Mouse (Mus musculus): ENCODE results near the gene Arhgdig. TPM values are rescaled to one million over a fixed set of nuclear protein-coding genes. Genes with fewer than 3 reads are reported as not detected.
"Not testable (repeated sequence)": the region's sequence is repeated elsewhere in the genome, so short reads cannot be mapped to it uniquely, and the experiment has no call there.

Arhgdig gene
- total RNA-seq, 2 experiments from 2014 or later = 0.53 to 0.64 TPM

DNA sequence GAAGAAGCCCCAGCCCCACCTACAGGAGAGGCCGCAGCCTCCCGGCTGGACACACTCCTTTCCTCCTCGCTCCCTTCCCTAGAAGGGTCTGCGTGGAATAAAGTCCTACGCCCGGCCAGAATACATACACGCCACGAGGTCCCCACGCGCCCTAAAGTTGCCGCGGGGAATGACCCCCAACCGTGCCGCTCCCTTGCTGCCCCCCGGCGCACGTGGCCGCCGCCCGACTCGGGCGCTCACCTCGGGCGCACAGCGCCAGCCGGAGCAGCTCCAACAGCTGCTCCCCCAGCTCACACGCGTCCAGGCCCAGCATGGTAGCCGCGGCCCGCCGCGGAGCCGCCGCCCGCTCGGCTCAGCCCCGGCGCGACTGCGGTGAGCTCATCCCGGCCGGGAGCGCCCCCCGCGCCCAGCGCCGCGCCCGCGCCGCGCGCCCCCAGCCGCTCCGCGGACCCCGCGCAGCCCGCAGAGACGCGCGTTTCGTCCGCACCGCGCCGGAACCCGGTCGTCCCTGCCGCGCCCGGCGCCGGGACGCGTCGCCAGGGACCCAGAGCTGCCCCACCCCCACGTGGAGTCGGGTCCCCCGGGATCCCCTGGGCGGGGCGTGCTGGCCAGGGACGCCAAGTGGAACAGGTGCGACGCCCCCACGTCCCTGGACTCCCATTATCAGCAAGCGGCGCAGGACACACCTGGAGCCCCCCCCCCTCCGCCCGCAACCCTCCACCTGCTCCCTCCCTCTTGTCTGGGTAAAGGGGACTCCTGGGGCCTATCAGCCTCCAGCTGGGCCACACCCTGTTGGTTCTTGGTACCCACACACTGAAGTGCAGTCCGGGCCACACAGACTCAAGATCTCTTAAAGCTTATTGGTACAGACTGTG, 6.5 kb downstream of the Arhgdig start:
- H3K27ac ChIP-seq = no peak overlapping the region
- intact Hi-C loops (cut with DNase I) = no loop called here
- TF ChIP-seq CTCF (IDR thresholded peaks at IDR 0.05) = no peak
- H3K4me3 ChIP-seq = peak overlapping the region; percentile 74
- peak; percentile 53 for DNase-seq

DNA sequence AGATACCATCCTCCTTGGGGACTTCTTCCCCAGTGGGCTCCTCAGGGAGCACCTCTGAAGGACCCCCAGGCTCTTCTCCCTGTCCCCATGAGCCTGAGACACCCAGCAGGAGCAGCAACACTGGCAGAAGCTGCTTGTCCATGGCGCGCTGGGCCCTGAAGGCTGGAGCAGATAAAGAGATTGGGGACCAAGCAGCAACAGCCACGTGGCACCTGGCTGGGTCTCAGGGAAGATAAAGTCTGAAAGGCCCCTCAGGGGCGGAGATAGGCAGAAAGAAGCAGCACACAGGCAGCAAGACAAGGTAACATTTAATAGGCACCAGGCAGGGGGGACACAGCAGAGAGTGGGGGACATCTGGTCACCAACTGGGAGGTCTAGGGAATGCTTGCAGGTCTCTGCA, 8.7 kb downstream of the Arhgdig start, which contains the start of gene Pdia2:
Pdia2 (minus strand) TSS at position 196 of the 400 bp plus-strand sequence.
- intact Hi-C loops (cut with DNase I) = no loop called here

DNA sequence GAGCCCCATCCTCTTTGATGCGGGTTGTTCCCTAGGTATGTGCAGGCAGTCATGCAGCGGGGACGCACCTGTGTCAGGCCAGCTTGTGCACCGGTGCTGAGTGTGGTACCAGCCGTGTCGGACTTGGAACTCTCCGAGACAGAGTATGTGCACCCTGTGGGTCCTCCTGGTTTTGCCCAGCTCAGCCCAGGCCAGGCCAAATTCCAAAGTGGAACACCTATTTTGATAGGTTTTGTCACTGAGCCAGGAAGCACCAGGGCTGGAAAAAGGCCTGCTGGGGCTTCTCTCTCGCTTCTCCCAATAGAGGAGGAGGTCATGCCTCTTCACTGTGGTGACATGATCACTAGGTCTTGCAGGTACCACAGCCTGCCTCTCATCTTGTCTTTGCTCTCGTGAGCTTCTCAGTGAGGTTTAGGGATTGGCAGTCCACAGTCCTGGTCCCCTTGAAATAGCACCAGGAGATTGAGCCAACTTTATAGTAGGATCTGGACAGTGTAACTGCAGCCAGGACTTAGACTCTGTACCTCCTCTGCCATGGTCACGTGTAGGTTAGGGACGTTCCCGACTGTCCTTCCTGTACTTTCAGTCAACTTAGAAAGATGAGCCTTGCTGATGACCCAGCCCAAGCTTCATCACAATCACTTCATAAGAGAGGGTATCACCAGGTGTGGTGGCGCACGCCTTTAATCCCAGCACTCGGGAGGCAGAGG, 14.9 kb downstream of the Arhgdig start:
- no peak for TF ChIP-seq CTCF (IDR thresholded peaks at IDR 0.05)
- H3K27ac ChIP-seq = no peak overlapping the region
- DNase-seq = no peak
- no peak overlapping the region for H3K4me3 ChIP-seq
- intact Hi-C loops (cut with DNase I) = no loop called here

More for the DNA sequence above, 8.7 kb downstream of the Arhgdig start, which contains the start of gene Pdia2:
- Histone ChIP-seq H3K4me3 (no peak within 1 kb of the TSS), H3K27ac (no peak within 1 kb of the TSS)
- TF ChIP-seq CTCF (IDR thresholded peaks at IDR 0.05) = no peak
- DNase-seq = no peak

DNA sequence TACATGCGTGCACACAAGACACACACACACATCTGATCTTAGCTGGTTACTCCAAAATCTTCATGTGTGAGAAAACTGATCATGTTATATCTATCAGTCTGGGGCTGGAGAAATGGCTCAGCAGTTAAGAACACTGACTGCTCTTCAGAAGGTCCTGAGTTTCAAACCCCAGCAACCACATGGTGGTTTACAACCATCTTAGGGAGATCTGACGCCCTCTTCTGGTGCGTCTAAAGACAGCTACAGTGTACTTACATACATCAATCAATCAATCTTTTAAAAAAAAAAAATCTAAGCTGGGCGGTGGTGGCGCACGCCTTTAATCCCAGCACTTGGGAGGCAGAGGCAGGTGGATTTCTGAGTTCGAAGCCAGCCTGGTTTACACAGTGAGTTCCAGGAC, 16.1 kb downstream of the Arhgdig start:
- H3K4me3 ChIP-seq; H3K27ac ChIP-seq; DNase-seq; intact Hi-C loops (cut with DNase I): not testable (repeated sequence)

DNA sequence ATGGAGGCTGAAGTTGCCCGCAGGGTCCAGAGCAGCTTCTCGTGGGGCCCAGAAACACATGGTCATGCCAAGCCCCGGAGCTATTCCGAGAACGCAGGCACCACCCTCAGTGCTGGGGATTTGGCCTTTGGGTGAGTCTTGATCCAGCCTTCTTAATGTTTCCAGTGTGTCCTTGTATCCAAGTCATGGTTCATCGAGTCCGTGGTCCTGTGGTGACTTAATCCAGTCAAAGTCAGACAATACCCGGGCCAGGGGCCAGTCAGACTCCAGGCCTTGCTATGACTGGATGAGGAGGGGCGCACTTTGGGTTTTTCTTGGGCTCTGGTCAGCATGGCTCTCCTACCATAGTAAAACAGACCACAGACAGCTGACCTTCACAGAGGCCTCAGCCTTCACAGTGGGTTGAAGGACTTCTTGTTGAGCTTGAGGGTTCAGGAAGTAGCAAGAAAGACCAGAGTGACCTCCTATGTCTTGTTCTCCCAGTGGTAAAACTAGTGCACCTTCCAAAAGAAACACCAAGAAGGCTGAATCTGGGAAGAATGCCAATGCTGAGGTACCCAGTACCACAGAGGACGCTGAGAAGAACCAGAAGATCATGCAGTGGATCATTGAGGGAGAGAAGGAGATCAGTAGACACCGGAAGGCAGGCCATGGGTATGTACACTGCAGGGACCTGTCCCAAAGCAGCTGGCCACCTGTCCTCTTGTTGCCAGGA, 19.3 kb downstream of the Arhgdig start:
- intact Hi-C loops (cut with DNase I) = no loop called here
- no peak overlapping the region for H3K4me3 ChIP-seq
- no peak for TF ChIP-seq CTCF (IDR thresholded peaks at IDR 0.05)

GRCm38 (mm10) chr17:26187592-26187991, 20.0 kb downstream of the Arhgdig start:
- no peak for DNase-seq
- intact Hi-C loops (cut with DNase I) = no loop called here
- TF ChIP-seq CTCF (IDR thresholded peaks at IDR 0.05) = no peak
- Histone ChIP-seq H3K27ac (no peak overlapping the region), H3K4me3 (no peak overlapping the region)

More for the DNA sequence above, 19.3 kb downstream of the Arhgdig start:
- no peak overlapping the region for H3K27ac ChIP-seq
- no peak for DNase-seq

DNA sequence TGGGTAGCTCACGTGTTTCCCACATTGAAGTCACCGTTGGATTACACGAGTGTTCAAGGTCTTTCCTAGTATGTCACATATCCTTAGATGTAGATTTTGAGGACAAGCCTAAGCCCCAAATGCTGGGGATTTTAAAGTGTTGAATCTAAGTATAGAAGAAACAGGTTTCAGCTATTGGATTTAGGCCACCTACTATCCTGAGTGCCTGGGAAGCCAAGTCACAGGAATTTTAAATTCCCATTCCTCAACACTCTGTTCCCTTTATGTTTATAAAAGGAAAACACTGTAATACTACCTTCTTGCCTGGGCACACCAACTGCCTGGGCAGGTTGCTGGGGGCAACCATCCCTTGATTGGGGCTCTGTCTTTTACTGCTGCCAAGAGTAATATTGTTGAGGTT, 26.4 kb downstream of the Arhgdig start:
- no peak overlapping the region for H3K4me3 ChIP-seq
- intact Hi-C loops (cut with DNase I) = no loop called here
- no peak for DNase-seq
- H3K27ac ChIP-seq = no peak overlapping the region
- no peak for TF ChIP-seq CTCF (IDR thresholded peaks at IDR 0.05)

- DNase-seq = no peak
- H3K27ac ChIP-seq = no peak overlapping the region
- H3K4me3 ChIP-seq = no peak overlapping the region
- TF ChIP-seq CTCF (IDR thresholded peaks at IDR 0.05) = no peak
- intact Hi-C loops (cut with DNase I) = no loop called here
Measured at GRCm38 (mm10) chr17:26178611-26179010, 29.0 kb downstream of the Arhgdig start.

DNA sequence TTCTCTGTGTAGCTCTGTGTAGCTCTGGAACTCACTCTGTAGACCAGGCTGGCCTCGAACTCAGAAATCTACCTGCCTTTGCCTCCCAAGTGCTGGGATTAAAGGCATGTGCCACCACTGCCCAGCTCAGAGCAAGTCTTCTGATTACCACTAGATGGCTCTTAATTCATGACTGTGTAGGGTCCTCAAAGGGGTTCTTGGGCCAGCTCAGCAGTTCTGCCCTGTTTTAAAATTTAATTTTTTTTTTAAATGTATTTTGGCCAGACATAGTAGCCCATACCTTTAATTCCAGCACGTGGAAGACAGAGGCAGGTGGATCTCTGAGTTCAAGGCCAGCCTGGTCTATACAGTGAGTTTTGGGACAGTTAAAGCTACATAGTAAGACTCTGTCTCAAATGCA, 32.3 kb downstream of the Arhgdig start:
- H3K27ac ChIP-seq; H3K4me3 ChIP-seq; intact Hi-C loops (cut with DNase I); DNase-seq: not testable (repeated sequence)
- TF ChIP-seq CTCF (IDR thresholded peaks at IDR 0.05) = peak; percentile 30; the same call in 1 of the 2 replicates

GRCm38 (mm10) chr17:26168039-26168438, 39.5 kb downstream of the Arhgdig start:
- DNase-seq = no peak
- H3K4me3 ChIP-seq = no peak overlapping the region
- no peak overlapping the region; the same call in 1 of the 2 replicates for H3K27ac ChIP-seq
- intact Hi-C loops (cut with DNase I) = no loop called here
- no peak for TF ChIP-seq CTCF (IDR thresholded peaks at IDR 0.05)

- H3K4me3 ChIP-seq = no peak overlapping the region
- no peak for DNase-seq
- no peak for TF ChIP-seq CTCF (IDR thresholded peaks at IDR 0.05)
- intact Hi-C loops (cut with DNase I) = no loop called here
- peak overlapping the region; percentile 31; the same call in 1 of the 2 replicates for H3K27ac ChIP-seq
Measured at GRCm38 (mm10) chr17:26162736-26163135, 44.9 kb downstream of the Arhgdig start.

GRCm38 (mm10) chr17:26151886-26152630, 55.5 kb downstream of the Arhgdig start:
- intact Hi-C loops (cut with DNase I) = no loop called here
- DNase-seq = no peak
- H3K27ac ChIP-seq = peak overlapping the region; percentile 46
- TF ChIP-seq CTCF (IDR thresholded peaks at IDR 0.05) = no peak
- no peak overlapping the region for H3K4me3 ChIP-seq

Other genes starting within 250 kb of the Arhgdig start
- gene Capn15, start 222.0 kb downstream of the Arhgdig start, total RNA-seq (2021) = 1 to 10 TPM; 6.0 to 9.4 TPM
- 10 to 100 TPM; 76.3 to 92.0 TPM for gene Rab11fip3, start 138.2 kb downstream of the Arhgdig start, total RNA-seq (2021)
- gene Decr2, start 117.4 kb downstream of the Arhgdig start, total RNA-seq (2021) = 1 to 10 TPM; 2.1 to 3.0 TPM
- gene Nme4, start 112.2 kb downstream of the Arhgdig start, total RNA-seq (2021) = 1 to 10 TPM; 1.6 to 2.5 TPM
- gene Tmem8, start 94.5 kb downstream of the Arhgdig start, total RNA-seq (2021) = under 1 TPM; 0.67 to 0.92 TPM
- 10 to 100 TPM; 54.1 to 73.2 TPM for gene Mrpl28, start 84.3 kb downstream of the Arhgdig start, total RNA-seq (2021)
- gene Axin1, start 69.1 kb downstream of the Arhgdig start, total RNA-seq (2021) = 10 to 100 TPM; 15.9 TPM
- not detected for gene Pdia2, start 8.7 kb downstream of the Arhgdig start, total RNA-seq (2021)
- under 1 TPM; 0.33 to 0.54 TPM for gene Rgs11, start 4.8 kb downstream of the Arhgdig start, total RNA-seq (2021)
- 10 to 100 TPM; 65.6 to 86.0 TPM for gene Fam234a, start 36.5 kb upstream of the Arhgdig start, total RNA-seq (2021)
- gene Luc7l, start 45.1 kb upstream of the Arhgdig start, total RNA-seq (2021) = 10 to 100 TPM; 12.6 to 14.5 TPM
- 1 to 10 TPM; 2.3 to 2.6 TPM for gene Neurl1b, start 207.0 kb upstream of the Arhgdig start, total RNA-seq (2021)